Mouse (Mus musculus) ES-E14 (cell line): ENCODE measurements around the gene Bod1l. TPM values are rescaled to one million over a fixed set of nuclear protein-coding genes. Genes with fewer than 3 reads are reported as not detected.

ENCODE experiments used
- DNase-seq: peaks from one replicate; pipeline ENCODE4 v3.0.0-alpha.2; 2013; ENCODE audit warnings: low read depth, low spot score
- H3K27ac ChIP-seq: 2 replicates; pipeline ENCODE4 v1.5.1; 2012; ENCODE audit warnings: low read depth, mild to moderate bottlenecking, low read length, moderate library complexity, mixed read lengths; ENCODE audit not compliant: poor library complexity, insufficient read depth, severe bottlenecking
- H3K36me3 ChIP-seq: 2 replicates; pipeline ENCODE4 v1.6.1; 2012; ENCODE audit warnings: mild to moderate bottlenecking, low read length, moderate library complexity, mixed read lengths; ENCODE audit not compliant: control insufficient read depth, poor library complexity, insufficient read depth, severe bottlenecking
- H3K4me1 ChIP-seq, 2 experiments: fragments of 150-350 bp in 1 of 2; sonication (generic) in 1 of 2; 2 replicates each; pipeline ENCODE4 v1.6.1; 2012; ENCODE audit warnings: low read length in 2 of 2, mild to moderate bottlenecking in 1 of 2, mixed read lengths in 1 of 2; ENCODE audit not compliant: control insufficient read depth in 2 of 2, insufficient read depth in 2 of 2, poor library complexity in 1 of 2
- H3K4me3 ChIP-seq, 2 experiments: fragments of 150-350 bp in 1 of 2; sonication (generic) in 1 of 2; 2 replicates each; pipeline ENCODE4 v1.5.1; 2012; ENCODE audit warnings: low read length in 2 of 2, low read depth in 1 of 2, mild to moderate bottlenecking in 1 of 2, mixed read lengths in 1 of 2; ENCODE audit not compliant: insufficient read depth in 1 of 2, poor library complexity in 1 of 2, severe bottlenecking in 1 of 2
- H3K9ac ChIP-seq: 2 replicates; pipeline ENCODE4 v1.6.1; 2012; ENCODE audit warnings: low read depth, mild to moderate bottlenecking, low read length, mixed read lengths; ENCODE audit not compliant: poor library complexity, insufficient read depth, severe bottlenecking
- H3K9me3 ChIP-seq: fragments of 150-350 bp; sonication (generic); 2 replicates; pipeline ENCODE4 v1.6.1; 2012; ENCODE audit warnings: low read depth, mild to moderate bottlenecking, low read length; ENCODE audit not compliant: control insufficient read depth, insufficient read depth
- CHD2 ChIP-seq: IDR thresholded peaks from 2 replicates; pipeline ENCODE4 v1.6.1; 2014; ENCODE audit warnings: mild to moderate bottlenecking, low read depth, low read length, inconsistent platforms
- HCFC1 ChIP-seq: IDR thresholded peaks from 2 replicates; pipeline ENCODE4 v1.6.1; 2012; ENCODE audit warnings: low read length, inconsistent platforms, borderline replicate concordance; ENCODE audit not compliant: insufficient read depth
- MAFK ChIP-seq: IDR thresholded peaks from 2 replicates; pipeline ENCODE4 v1.6.1; 2014; ENCODE audit warnings: mild to moderate bottlenecking, low read depth, low read length, inconsistent platforms; ENCODE audit not compliant: insufficient read depth
- ZC3H11A ChIP-seq: IDR thresholded peaks from 2 replicates; pipeline ENCODE4 v1.6.1; 2012; ENCODE audit warnings: low read depth, mild to moderate bottlenecking, inconsistent platforms, low read length, borderline replicate concordance
- ZNF384 ChIP-seq: IDR thresholded peaks from 2 replicates; pipeline ENCODE4 v1.6.1; 2012; ENCODE audit warnings: low read depth, low read length, inconsistent platforms
- in situ Hi-C, 2 experiments: fragments of 600-800 bp; cut with MboI; formaldehyde crosslinking; loops; one replicate each; pipeline ENCODE4 v1.15.1; 2025; ENCODE audit warnings: low sequenced_read_pairs in 2 of 2, inconsistent platforms in 1 of 2; ENCODE audit not compliant: unreplicated experiment in 2 of 2
- total RNA-seq: library from RNA; depleted of rRNA; stranded (reverse); fragments of 300-350 nt; gene quantifications from 2 replicates; pipeline ENCODE4 v1.2.3, GENCODE M21; 2012

Bod1l gene
- total RNA-seq, 1 experiment, result 67.2 TPM

- Histone ChIP-seq H3K9ac (no peak overlapping the region), H3K36me3 (peaks cover 8% of the 10 kb centered on the region), H3K9me3 (no peaks in the 10 kb centered on the region), H3K27ac (no peak overlapping the region), H3K4me3 (no peak overlapping the region), H3K4me1 (no peaks in the 10 kb centered on the region)
- in situ Hi-C loops, result loop anchor here in 1 of 2 experiments (25.0 kb wide), 1 partner anchor 89 kb away; the partner anchor contains the start of gene Rab28
- no peak for DNase-seq
- TF ChIP-seq ZNF384 (no peak), HCFC1 (no peak), ZC3H11A (no peak), CHD2 (no peak), MAFK (no peak)
These were observed 42.5 kb downstream of the Bod1l start for GRCm38 (mm10) chr5:41801622-41802021.

GRCm38 (mm10) chr5:41794434-41794833, 49.7 kb downstream of the Bod1l start:
- in situ Hi-C loops, result loop anchor here in 1 of 2 experiments (25.0 kb wide), 2 partner anchors 657 to 732 kb away; no protein-coding TSS in a partner anchor
- no peak overlapping the region for H3K4me3 ChIP-seq
- no peaks in the 10 kb centered on the region for H3K9me3 ChIP-seq
- no peak overlapping the region for H3K27ac ChIP-seq
- DNase-seq, result no peak
- TF ChIP-seq CHD2, result no peak
- TF ChIP-seq ZNF384, result no peak
- no peak for TF ChIP-seq MAFK
- TF ChIP-seq HCFC1, result no peak
- no peak overlapping the region for H3K9ac ChIP-seq
- no peaks in the 10 kb centered on the region for H3K4me1 ChIP-seq
- peaks cover 5% of the 10 kb centered on the region; the same call in 1 of the 2 replicates for H3K36me3 ChIP-seq

- TF ChIP-seq MAFK (no peak), CHD2 (no peak), HCFC1 (no peak), ZNF384 (no peak), ZC3H11A (no peak)
These were observed 53.6 kb downstream of the Bod1l start for GRCm38 (mm10) chr5:41790517-41790916.

GRCm38 (mm10) chr5:41788877-41789276, 55.2 kb downstream of the Bod1l start:
- no peak for DNase-seq
- Histone ChIP-seq H3K9ac (no peak overlapping the region), H3K36me3 (peaks cover 13% of the 10 kb centered on the region), H3K4me1 (no peaks in the 10 kb centered on the region), H3K27ac (no peak overlapping the region), H3K9me3 (no peaks in the 10 kb centered on the region), H3K4me3 (no peak overlapping the region)
- TF ChIP-seq ZNF384, result no peak
- TF ChIP-seq MAFK, result no peak
- TF ChIP-seq CHD2, result no peak
- no peak for TF ChIP-seq HCFC1
- no peak for TF ChIP-seq ZC3H11A
- in situ Hi-C loops, result loop anchor here in 1 of 2 experiments (25.0 kb wide), 2 partner anchors 652 to 727 kb away; no protein-coding TSS in a partner anchor

More at GRCm38 (mm10) chr5:41790517-41790916, 53.6 kb downstream of the Bod1l start:
- Histone ChIP-seq H3K27ac (no peak overlapping the region), H3K4me3 (no peak overlapping the region), H3K9ac (no peak overlapping the region), H3K4me1 (no peaks in the 10 kb centered on the region), H3K36me3 (peaks cover 15% of the 10 kb centered on the region), H3K9me3 (no peaks in the 10 kb centered on the region)
- in situ Hi-C loops, result loop anchor here in 1 of 2 experiments (25.0 kb wide), 2 partner anchors 653 to 728 kb away; no protein-coding TSS in a partner anchor
- no peak for DNase-seq
